Mouse (Mus musculus) embryonic fibroblast, embryonic 13.5 days (primary cell): ENCODE results near the gene 2010300C02Rik.

Experiments
- CTCF ChIP-seq: IDR thresholded peaks from 2 replicates; pipeline ENCODE4 v1.5.1; 2011; ENCODE audit warnings: mild to moderate bottlenecking, control low read depth, low read length, moderate library complexity, borderline replicate concordance; ENCODE audit not compliant: insufficient read depth
- POLR2A ChIP-seq: IDR thresholded peaks from 2 replicates; pipeline ENCODE4 v1.6.1; 2011; ENCODE audit warnings: low read depth, mild to moderate bottlenecking, control low read depth, low read length, moderate library complexity

- TF ChIP-seq CTCF (no peak), POLR2A (no peak)
Measured at GRCm38 (mm10) chr1:37691179-37691578, 28.7 kb downstream of the 2010300C02Rik start.
